Mouse (Mus musculus) ES-E14 (cell line): ENCODE measurements around the gene Mt3. TPM values are rescaled to one million over a fixed set of nuclear protein-coding genes. Genes with fewer than 3 reads are reported as not detected.
"Not testable (repeated sequence)": the region's sequence is repeated elsewhere in the genome, so short reads cannot be mapped to it uniquely, and the experiment has no call there.

Experiments used
- DNase-seq: peaks from one replicate; pipeline ENCODE4 v3.0.0-alpha.2; 2013; ENCODE audit warnings: low read depth, low spot score
- H3K27ac ChIP-seq: 2 replicates; pipeline ENCODE4 v1.5.1; 2012; ENCODE audit warnings: low read depth, mild to moderate bottlenecking, low read length, moderate library complexity, mixed read lengths; ENCODE audit not compliant: poor library complexity, insufficient read depth, severe bottlenecking
- H3K36me3 ChIP-seq: 2 replicates; pipeline ENCODE4 v1.6.1; 2012; ENCODE audit warnings: mild to moderate bottlenecking, low read length, moderate library complexity, mixed read lengths; ENCODE audit not compliant: control insufficient read depth, poor library complexity, insufficient read depth, severe bottlenecking
- H3K4me1 ChIP-seq, 2 experiments: fragments of 150-350 bp in 1 of 2; sonication (generic) in 1 of 2; 2 replicates each; pipeline ENCODE4 v1.6.1; 2012; ENCODE audit warnings: low read length in 2 of 2, mild to moderate bottlenecking in 1 of 2, mixed read lengths in 1 of 2; ENCODE audit not compliant: control insufficient read depth in 2 of 2, insufficient read depth in 2 of 2, poor library complexity in 1 of 2
- H3K4me3 ChIP-seq, 2 experiments: fragments of 150-350 bp in 1 of 2; sonication (generic) in 1 of 2; 2 replicates each; pipeline ENCODE4 v1.5.1; 2012; ENCODE audit warnings: low read length in 2 of 2, low read depth in 1 of 2, mild to moderate bottlenecking in 1 of 2, mixed read lengths in 1 of 2; ENCODE audit not compliant: insufficient read depth in 1 of 2, poor library complexity in 1 of 2, severe bottlenecking in 1 of 2
- H3K9ac ChIP-seq: 2 replicates; pipeline ENCODE4 v1.6.1; 2012; ENCODE audit warnings: low read depth, mild to moderate bottlenecking, low read length, mixed read lengths; ENCODE audit not compliant: poor library complexity, insufficient read depth, severe bottlenecking
- H3K9me3 ChIP-seq: fragments of 150-350 bp; sonication (generic); 2 replicates; pipeline ENCODE4 v1.6.1; 2012; ENCODE audit warnings: low read depth, mild to moderate bottlenecking, low read length; ENCODE audit not compliant: control insufficient read depth, insufficient read depth
- CHD2 ChIP-seq: IDR thresholded peaks from 2 replicates; pipeline ENCODE4 v1.6.1; 2014; ENCODE audit warnings: mild to moderate bottlenecking, low read depth, low read length, inconsistent platforms
- HCFC1 ChIP-seq: IDR thresholded peaks from 2 replicates; pipeline ENCODE4 v1.6.1; 2012; ENCODE audit warnings: low read length, inconsistent platforms, borderline replicate concordance; ENCODE audit not compliant: insufficient read depth
- MAFK ChIP-seq: IDR thresholded peaks from 2 replicates; pipeline ENCODE4 v1.6.1; 2014; ENCODE audit warnings: mild to moderate bottlenecking, low read depth, low read length, inconsistent platforms; ENCODE audit not compliant: insufficient read depth
- ZC3H11A ChIP-seq: IDR thresholded peaks from 2 replicates; pipeline ENCODE4 v1.6.1; 2012; ENCODE audit warnings: low read depth, mild to moderate bottlenecking, inconsistent platforms, low read length, borderline replicate concordance
- ZNF384 ChIP-seq: IDR thresholded peaks from 2 replicates; pipeline ENCODE4 v1.6.1; 2012; ENCODE audit warnings: low read depth, low read length, inconsistent platforms
- in situ Hi-C, 2 experiments: fragments of 600-800 bp; cut with MboI; formaldehyde crosslinking; loops; one replicate each; pipeline ENCODE4 v1.15.1; 2025; ENCODE audit warnings: low sequenced_read_pairs in 2 of 2, inconsistent platforms in 1 of 2; ENCODE audit not compliant: unreplicated experiment in 2 of 2
- total RNA-seq: library from RNA; depleted of rRNA; stranded (reverse); fragments of 300-350 nt; gene quantifications from 2 replicates; pipeline ENCODE4 v1.2.3, GENCODE M21; 2012

Gene Mt3
- total RNA-seq, 1 experiment, result 6.6 TPM

GRCm38 (mm10) chr8:94132096-94132495 lies 20.3 kb upstream of the Mt3 start:
- no peak for DNase-seq
- peaks cover 0 to 3% of the 10 kb centered on the region in 2 experiments; a peak in 1 of 4 replicates for H3K4me1 ChIP-seq
- H3K9ac ChIP-seq, result no peak overlapping the region
- H3K9me3 ChIP-seq, result no peaks in the 10 kb centered on the region
- H3K36me3 ChIP-seq, result no peaks in the 10 kb centered on the region
- H3K4me3 ChIP-seq, result no peak overlapping the region
- in situ Hi-C loops, result no loop called here
- H3K27ac ChIP-seq, result no peak overlapping the region
- TF ChIP-seq ZNF384, result no peak
- no peak for TF ChIP-seq HCFC1

GRCm38 (mm10) chr8:94134601-94135000 lies 17.8 kb upstream of the Mt3 start:
- H3K36me3 ChIP-seq, DNase-seq, H3K4me1 ChIP-seq, H3K27ac ChIP-seq, H3K4me3 ChIP-seq, H3K9ac ChIP-seq, in situ Hi-C loops, H3K9me3 ChIP-seq: not testable (repeated sequence)
- TF ChIP-seq MAFK, result peak; percentile 48; the same call in 1 of the 2 replicates

GRCm38 (mm10) chr8:94135556-94135955 lies 16.9 kb upstream of the Mt3 start:
- no peak overlapping the region for H3K27ac ChIP-seq
- TF ChIP-seq ZNF384 (no peak), MAFK (no peak), CHD2 (no peak), HCFC1 (no peak), ZC3H11A (no peak)
- no peak overlapping the region for H3K9ac ChIP-seq
- no peaks in the 10 kb centered on the region for H3K36me3 ChIP-seq
- no peaks in the 10 kb centered on the region for H3K9me3 ChIP-seq
- in situ Hi-C loops, result no loop called here
- peaks cover 0 to 3% of the 10 kb centered on the region in 2 experiments; a peak in 1 of 4 replicates for H3K4me1 ChIP-seq
- DNase-seq, result no peak
- no peak overlapping the region for H3K4me3 ChIP-seq

- no peak for DNase-seq
- in situ Hi-C loops, result no loop called here
- H3K27ac ChIP-seq, result no peak overlapping the region
- no peaks in the 10 kb centered on the region for H3K9me3 ChIP-seq
- H3K9ac ChIP-seq, result no peak overlapping the region
- H3K4me1 ChIP-seq, result peaks cover 0 to 3% of the 10 kb centered on the region in 2 experiments; a peak in 1 of 4 replicates
- H3K4me3 ChIP-seq, result no peak overlapping the region
- H3K36me3 ChIP-seq, result no peaks in the 10 kb centered on the region
- TF ChIP-seq ZNF384 (no peak), MAFK (no peak), HCFC1 (no peak), CHD2 (no peak), ZC3H11A (no peak)
Measured at GRCm38 (mm10) chr8:94136192-94136591, 16.2 kb upstream of the Mt3 start.

- no peak for DNase-seq
- no peak within 1 kb of the TSS for H3K9ac ChIP-seq
- H3K4me1 ChIP-seq, result peaks cover 0 to 3% of the 10 kb centered on the region in 2 experiments; a peak in 1 of 4 replicates
- TF ChIP-seq ZC3H11A (no peak), ZNF384 (no peak), MAFK (no peak), CHD2 (no peak), HCFC1 (no peak)
- no peak within 1 kb of the TSS for H3K27ac ChIP-seq
- no peaks in the 10 kb centered on the region for H3K9me3 ChIP-seq
- H3K4me3 ChIP-seq, result no peak within 1 kb of the TSS
- in situ Hi-C loops, result no loop called here
- no peaks in the 10 kb centered on the region for H3K36me3 ChIP-seq
Measured at GRCm38 (mm10) chr8:94136933-94137332, 15.5 kb upstream of the Mt3 start, which contains the start of gene Mt4. TSS of gene Mt4 (plus strand) at chr8:94137197.
